Mouse (Mus musculus): ENCODE measurements around the gene Mdga2.

- no peak for TF ChIP-seq RAD21 (IDR thresholded peaks at IDR 0.05; ENCODE audit: low read depth, low read length)
- TF ChIP-seq UBTF (IDR thresholded peaks at IDR 0.05; ENCODE audit: low read depth, low read length), result no peak
- TF ChIP-seq MAZ (IDR thresholded peaks at IDR 0.05; ENCODE audit: low read depth, low read length), result no peak
- no peak for TF ChIP-seq CHD2 (IDR thresholded peaks at IDR 0.05; ENCODE audit: low read length)
- no peak for TF ChIP-seq MEF2A (IDR thresholded peaks at IDR 0.05; ENCODE audit: borderline replicate concordance, low read depth, low read length)
These were observed 98.5 kb downstream of the Mdga2 start for GRCm38 (mm10) chr12:67123874-67124273.
